Mouse (Mus musculus) thymus, adult 2 months (tissue): ENCODE measurements around the gene Pf4.

Experiments
- CTCF ChIP-seq: fragments of 200-500 bp; IDR thresholded peaks from 2 replicates; pipeline ENCODE4 v1.5.1; 2012; ENCODE audit warnings: mild to moderate bottlenecking, control low read depth, low read length, moderate library complexity, borderline replicate concordance; ENCODE audit not compliant: control insufficient read depth, poor library complexity, insufficient read depth; ENCODE audit errors: extremely low read depth
- POLR2A ChIP-seq: fragments of 200-500 bp; IDR thresholded peaks from 2 replicates; pipeline ENCODE4 v1.6.1; 2012; ENCODE audit warnings: mild to moderate bottlenecking, low read length, control low read depth, moderate library complexity; ENCODE audit not compliant: control insufficient read depth, poor library complexity, insufficient read depth; ENCODE audit errors: extremely low read depth

DNA sequence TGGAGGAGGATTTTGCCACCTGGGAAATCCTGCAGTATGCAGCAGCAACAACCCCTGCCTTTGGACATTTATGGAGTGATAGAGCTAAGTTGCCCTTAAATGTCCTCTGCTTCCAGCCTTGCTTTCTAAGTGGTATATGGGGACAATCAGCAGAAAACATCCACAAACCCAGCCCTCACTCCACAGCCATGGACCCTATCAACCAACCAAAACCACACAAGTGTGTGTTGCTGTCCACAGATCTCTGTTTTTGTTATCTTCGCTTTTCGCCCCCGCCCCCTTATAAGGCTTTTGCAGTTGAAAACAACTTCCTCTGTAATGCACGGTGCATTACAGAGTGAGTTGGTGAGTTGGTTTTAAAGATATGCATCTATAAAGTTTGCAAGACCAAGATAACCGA is 3.3 kb downstream of the Pf4 start:
- TF ChIP-seq POLR2A (no peak), CTCF (no peak)
